Mouse (Mus musculus) forebrain, embryonic 10.5 days (tissue): ENCODE data around the gene Bcl6. TPM values are rescaled to one million over a fixed set of nuclear protein-coding genes. Genes with fewer than 3 reads are reported as not detected.

Experiments used
- DNase-seq: peaks from one replicate; pipeline ENCODE4 v3.0.0-alpha.2; 2017; ENCODE audit warnings: low spot score; ENCODE audit errors: extremely low spot score
- H3K27ac ChIP-seq: fragments of 300-500 bp; sonication (generic); 2 replicates; pipeline ENCODE4 v1.5.1; 2016; ENCODE audit warnings: mild to moderate bottlenecking
- H3K27me3 ChIP-seq: fragments of 300-500 bp; sonication (generic); 2 replicates; pipeline ENCODE4 v1.6.1; 2016; ENCODE audit warnings: mild to moderate bottlenecking; ENCODE audit not compliant: poor library complexity, severe bottlenecking
- H3K36me3 ChIP-seq: fragments of 300-500 bp; sonication (generic); replicated peaks from 2 replicates; pipeline ENCODE4 v1.6.1; 2016; ENCODE audit warnings: mild to moderate bottlenecking, moderate library complexity
- H3K4me1 ChIP-seq: fragments of 300-500 bp; sonication (generic); 2 replicates; pipeline ENCODE4 v1.6.1; 2016
- H3K4me3 ChIP-seq: fragments of 300-500 bp; sonication (generic); 2 replicates; pipeline ENCODE4 v1.5.1; 2016; ENCODE audit warnings: mild to moderate bottlenecking, moderate library complexity
- H3K9me3 ChIP-seq: fragments of 300-500 bp; sonication (generic); 2 replicates; pipeline ENCODE4 v1.6.1; 2016; ENCODE audit warnings: mild to moderate bottlenecking, moderate library complexity
- WGBS: fragments of 180-500 bp; shearing (Covaris S2); methylation state at CpG from one replicate; pipeline ENCODE4 v1.1.7; 2016; 5-methylcytosine and 5-hydroxymethylcytosine counted together
- polyA plus RNA-seq: library from polyadenylated mRNA; unstranded; fragments of >200 nt; fragmentation: Nextera tagmentation; extraction: Ambion mirVana; gene quantifications from 2 replicates; pipeline ENCODE4 v1.2.1, GENCODE M21; 2016

Gene Bcl6
- polyA plus RNA-seq, 1 experiment from 2014 or later = 0.25 TPM

GRCm38 (mm10) chr16:23962401-23962800 is 26.3 kb downstream of the Bcl6 start:
- Histone ChIP-seq H3K4me1 (peaks cover 10% of the 10 kb centered on the region), H3K36me3 (no peaks in the 10 kb centered on the region), H3K27ac (no peak overlapping the region), H3K9me3 (no peaks in the 10 kb centered on the region), H3K27me3 (no peaks in the 10 kb centered on the region), H3K4me3 (no peak overlapping the region)
- DNase-seq = no peak
- 79% methylated on average over 2 of the region's 2 CpGs for WGBS

GRCm38 (mm10) chr16:23958938-23959337 is 29.7 kb downstream of the Bcl6 start:
- H3K36me3 ChIP-seq = no peaks in the 10 kb centered on the region
- H3K4me3 ChIP-seq = no peak overlapping the region
- no peaks in the 10 kb centered on the region for H3K27me3 ChIP-seq
- no peaks in the 10 kb centered on the region for H3K9me3 ChIP-seq
- no peak overlapping the region for H3K27ac ChIP-seq
- DNase-seq = no peak
- peaks cover 2% of the 10 kb centered on the region; the same call in 1 of the 2 replicates for H3K4me1 ChIP-seq

- DNase-seq = no peak
- 17% methylated on average over 1 of the region's 1 CpGs for WGBS
- H3K36me3 ChIP-seq = no peaks in the 10 kb centered on the region
- no peak overlapping the region for H3K4me3 ChIP-seq
- peaks cover 5% of the 10 kb centered on the region; the same call in 1 of the 2 replicates for H3K4me1 ChIP-seq
- no peaks in the 10 kb centered on the region for H3K9me3 ChIP-seq
- H3K27me3 ChIP-seq = no peaks in the 10 kb centered on the region
- H3K27ac ChIP-seq = no peak overlapping the region
Measured at GRCm38 (mm10) chr16:23953959-23954260, 34.7 kb downstream of the Bcl6 start.

- H3K4me3 ChIP-seq = no peak overlapping the region
- peak; percentile 46 for DNase-seq
Measured at GRCm38 (mm10) chr16:23953189-23953958, 35.3 kb downstream of the Bcl6 start.

GRCm38 (mm10) chr16:23952101-23952727 is 36.4 kb downstream of the Bcl6 start:
- Histone ChIP-seq H3K27me3 (no peaks in the 10 kb centered on the region), H3K4me1 (peaks cover 5% of the 10 kb centered on the region; the same call in 1 of the 2 replicates), H3K4me3 (no peak overlapping the region), H3K27ac (no peak overlapping the region), H3K36me3 (no peaks in the 10 kb centered on the region), H3K9me3 (no peaks in the 10 kb centered on the region)
- DNase-seq = no peak
- 76% methylated on average over 4 of the region's 4 CpGs for whole genome bisulfite sequencing

More at GRCm38 (mm10) chr16:23953189-23953958, 35.3 kb downstream of the Bcl6 start:
- 54% methylated on average over 11 of the region's 11 CpGs for WGBS
- Histone ChIP-seq H3K36me3 (no peaks in the 10 kb centered on the region), H3K27me3 (no peaks in the 10 kb centered on the region), H3K9me3 (no peaks in the 10 kb centered on the region), H3K27ac (no peak overlapping the region), H3K4me1 (peaks cover 5% of the 10 kb centered on the region; the same call in 1 of the 2 replicates)

- no peak for DNase-seq
- Histone ChIP-seq H3K36me3 (no peaks in the 10 kb centered on the region), H3K4me1 (no peaks in the 10 kb centered on the region), H3K9me3 (no peaks in the 10 kb centered on the region), H3K27me3 (no peaks in the 10 kb centered on the region), H3K27ac (no peak overlapping the region), H3K4me3 (no peak overlapping the region)
- WGBS = 93% methylated on average over 6 of the region's 6 CpGs
Measured at GRCm38 (mm10) chr16:23947654-23948053, 41.0 kb downstream of the Bcl6 start.

- no peak for DNase-seq
- no peak overlapping the region for H3K4me3 ChIP-seq
- no peaks in the 10 kb centered on the region for H3K27me3 ChIP-seq
- H3K4me1 ChIP-seq = no peaks in the 10 kb centered on the region
- H3K36me3 ChIP-seq = no peaks in the 10 kb centered on the region
- WGBS = 88% methylated on average over 3 of the region's 3 CpGs
- no peak overlapping the region for H3K27ac ChIP-seq
- H3K9me3 ChIP-seq = no peaks in the 10 kb centered on the region
Measured at GRCm38 (mm10) chr16:23944801-23945200, 43.9 kb downstream of the Bcl6 start.

GRCm38 (mm10) chr16:23934397-23934796 is 54.3 kb downstream of the Bcl6 start:
- no peaks in the 10 kb centered on the region for H3K27me3 ChIP-seq
- no peak for DNase-seq
- H3K36me3 ChIP-seq = no peaks in the 10 kb centered on the region
- H3K27ac ChIP-seq = no peak overlapping the region
- no peaks in the 10 kb centered on the region for H3K9me3 ChIP-seq
- no peaks in the 10 kb centered on the region for H3K4me1 ChIP-seq
- no peak overlapping the region for H3K4me3 ChIP-seq
- 84% methylated on average over 2 of the region's 2 CpGs for WGBS

- no peak for DNase-seq
- no peak within 1 kb of the TSS for H3K27ac ChIP-seq
- H3K4me1 ChIP-seq = no peaks in the 10 kb centered on the region
- WGBS = 82% methylated on average over 11 of the region's 11 CpGs
- no peaks in the 10 kb centered on the region for H3K27me3 ChIP-seq
- H3K4me3 ChIP-seq = no peak within 1 kb of the TSS
- H3K36me3 ChIP-seq = no peaks in the 10 kb centered on the region
- no peaks in the 10 kb centered on the region for H3K9me3 ChIP-seq
Measured at GRCm38 (mm10) chr16:23932294-23932693, 56.4 kb downstream of the Bcl6 start, which contains the start of gene Rtp2. Gene Rtp2 (minus strand): TSS chr16:23932394.

GRCm38 (mm10) chr16:23931275-23931674 is 57.4 kb downstream of the Bcl6 start:
- no peaks in the 10 kb centered on the region for H3K9me3 ChIP-seq
- WGBS = 90% methylated on average over 18 of the region's 18 CpGs
- H3K27me3 ChIP-seq = no peaks in the 10 kb centered on the region
- H3K27ac ChIP-seq = no peak overlapping the region
- no peaks in the 10 kb centered on the region for H3K4me1 ChIP-seq
- no peak overlapping the region for H3K4me3 ChIP-seq
- peak; percentile 7 for DNase-seq
- no peaks in the 10 kb centered on the region for H3K36me3 ChIP-seq

- Histone ChIP-seq H3K36me3 (no peaks in the 10 kb centered on the region), H3K27me3 (no peaks in the 10 kb centered on the region), H3K4me1 (no peaks in the 10 kb centered on the region), H3K9me3 (no peaks in the 10 kb centered on the region), H3K27ac (no peak overlapping the region), H3K4me3 (no peak overlapping the region)
- no peak for DNase-seq
- WGBS = 84% methylated on average over 3 of the region's 3 CpGs
Measured at GRCm38 (mm10) chr16:23930426-23931073, 58.1 kb downstream of the Bcl6 start.

GRCm38 (mm10) chr16:23927301-23928114 is 61.1 kb downstream of the Bcl6 start:
- Histone ChIP-seq H3K4me1 (no peaks in the 10 kb centered on the region), H3K27me3 (no peaks in the 10 kb centered on the region), H3K27ac (no peak overlapping the region), H3K9me3 (no peaks in the 10 kb centered on the region), H3K4me3 (no peak overlapping the region), H3K36me3 (no peaks in the 10 kb centered on the region)
- 93% methylated on average over 33 of the region's 33 CpGs for WGBS
- DNase-seq = no peak
